Mouse (Mus musculus) left cerebral cortex, adult 18-20 months (tissue): ENCODE measurements around the gene Tead1. TPM values are rescaled to one million over a fixed set of nuclear protein-coding genes. Genes with fewer than 3 reads are reported as not detected.

ENCODE experiments used
- DNase-seq, 2 experiments: peaks; one replicate each; pipeline ENCODE4 v3.0.0; 2021 to 2022; ENCODE audit warnings: low spot score in 2 of 2, mixed read lengths in 1 of 2
- total RNA-seq, 2 experiments: library from RNA; stranded (reverse); gene quantifications; 2 replicates each; pipeline ENCODE4 v1.2.3; 2021

The Tead1 gene
- total RNA-seq, 2 experiments from 2014 or later = 10.7 to 10.8 TPM

DNA sequence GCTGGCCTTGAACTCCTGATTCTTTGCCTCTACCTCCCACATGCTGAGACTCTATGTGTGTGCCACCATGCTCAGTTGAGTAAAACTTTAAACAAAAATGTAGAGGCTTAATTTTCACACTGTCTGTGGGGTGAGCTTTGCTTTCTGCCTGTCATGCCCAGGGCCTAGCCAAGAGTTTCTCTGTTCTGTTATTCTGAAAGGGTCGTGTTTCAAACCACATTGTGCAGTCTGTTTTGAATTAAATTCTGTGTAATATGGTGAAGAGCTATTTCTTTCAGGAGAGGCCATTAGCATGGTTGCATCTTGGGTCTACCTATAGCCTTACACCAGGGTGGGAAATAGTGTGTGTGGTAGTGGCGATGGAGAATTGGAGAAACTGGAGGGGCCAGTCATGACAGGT, 90.7 kb downstream of the Tead1 start:
- no peak for DNase-seq

GRCm38 (mm10) chr7:112771461-112771860, 92.3 kb downstream of the Tead1 start:
- no peak for DNase-seq

GRCm38 (mm10) chr7:112772777-112773176, 93.7 kb downstream of the Tead1 start:
- DNase-seq = no peak

DNA sequence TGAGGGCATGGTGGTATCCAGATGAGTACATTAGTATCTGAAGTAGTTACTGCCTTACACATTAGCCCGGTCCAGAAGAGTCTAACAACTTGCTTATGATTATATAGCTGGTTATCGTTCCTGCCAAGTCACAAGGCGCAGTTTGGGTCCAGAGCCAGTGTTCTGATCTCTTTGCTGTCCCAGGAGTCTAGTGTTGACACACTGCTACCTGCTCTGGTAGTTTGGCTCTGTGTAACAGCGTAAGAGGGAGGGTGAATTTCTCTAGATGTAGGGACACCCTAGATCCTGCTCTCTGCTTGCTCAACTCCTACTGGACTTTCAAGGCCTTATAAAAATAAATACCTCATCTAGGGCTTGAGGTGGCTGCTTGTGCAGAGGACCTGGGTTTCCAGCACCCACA, 94.5 kb downstream of the Tead1 start:
- DNase-seq = no peak

GRCm38 (mm10) chr7:112775816-112776215, 96.7 kb downstream of the Tead1 start:
- no peak for DNase-seq

DNA sequence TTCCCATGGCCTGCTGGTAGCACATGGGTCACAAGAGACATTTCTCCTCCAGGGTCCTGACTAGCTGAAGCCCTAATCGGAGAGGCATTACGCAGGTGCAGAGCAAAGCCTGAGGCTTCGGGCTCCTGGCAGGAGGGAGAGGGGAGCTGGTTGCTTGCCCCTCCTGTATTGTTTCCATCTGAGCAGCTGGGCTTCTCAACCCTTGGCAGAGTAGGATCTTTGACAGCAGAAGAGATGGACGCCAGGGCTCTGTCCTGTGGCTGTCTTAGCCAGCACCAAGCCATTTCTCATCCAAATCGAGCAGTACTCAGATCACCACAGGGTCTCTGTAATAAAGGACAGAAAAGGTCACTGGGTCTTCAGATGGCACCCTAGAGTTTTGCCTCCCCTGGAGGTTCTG, 97.6 kb downstream of the Tead1 start:
- DNase-seq = no peak

DNA sequence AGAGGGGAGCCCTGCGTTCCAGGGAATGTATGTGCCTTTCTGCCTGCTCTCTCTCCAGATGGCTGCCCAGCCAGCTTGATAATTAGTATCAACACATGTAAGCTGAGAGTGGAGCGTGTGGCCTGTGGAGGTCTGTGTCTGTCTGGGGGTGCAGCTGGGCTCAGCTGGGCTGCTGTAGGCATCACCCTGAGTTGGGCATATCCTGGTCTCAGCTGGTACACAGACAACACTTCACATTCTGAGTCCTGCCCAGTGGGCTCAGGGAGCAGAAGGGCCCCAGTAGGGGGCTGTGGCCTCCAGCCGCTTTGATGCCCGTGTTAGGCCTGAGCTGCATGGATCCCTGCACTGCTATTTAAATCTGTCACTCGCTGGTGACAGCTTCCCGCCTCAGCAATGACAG, 100.5 kb downstream of the Tead1 start:
- DNase-seq = no peak

DNA sequence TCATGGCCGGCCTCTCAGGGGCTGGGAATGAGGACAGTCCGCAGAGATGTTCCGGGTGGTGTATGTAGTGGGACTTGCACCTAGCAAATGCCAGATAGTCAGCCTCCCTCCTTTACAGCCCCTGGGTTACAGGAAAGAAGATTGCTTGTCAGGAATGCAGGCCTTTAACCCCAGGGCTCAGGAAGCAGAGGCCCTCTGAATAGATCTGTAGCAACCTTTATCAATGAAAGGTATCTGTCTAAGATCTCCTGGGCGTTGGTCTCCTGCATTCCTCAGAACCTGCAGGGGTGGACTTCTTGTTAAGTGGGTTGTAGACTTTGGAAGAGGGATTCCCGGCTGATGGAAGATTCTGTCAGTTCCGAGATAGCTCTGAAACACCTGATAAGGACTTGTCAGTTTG, 101.8 kb downstream of the Tead1 start:
- DNase-seq = no peak

DNA sequence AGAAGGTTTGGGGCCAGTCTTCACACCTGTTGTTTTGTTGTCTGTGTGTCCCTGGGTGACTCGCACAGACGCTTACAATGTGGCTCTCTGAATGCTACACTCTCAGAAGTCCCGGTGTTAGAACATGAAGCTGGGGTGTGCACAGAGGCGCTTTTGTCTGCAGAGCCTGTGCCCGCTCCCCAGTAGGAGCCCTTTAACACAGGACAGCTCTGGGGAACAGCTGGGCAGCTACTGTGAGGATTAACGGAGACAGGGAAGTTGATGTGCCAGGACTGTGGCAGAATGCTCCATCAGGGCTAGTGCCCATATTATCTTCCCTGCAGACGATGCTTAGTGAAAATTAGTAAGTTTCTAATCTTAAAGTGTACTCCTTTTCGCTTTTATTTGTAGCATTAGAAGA, 102.9 kb downstream of the Tead1 start:
- DNase-seq = no peak

GRCm38 (mm10) chr7:112784278-112784677, 105.2 kb downstream of the Tead1 start:
- DNase-seq = no peak

GRCm38 (mm10) chr7:112785271-112785670, 106.2 kb downstream of the Tead1 start:
- no peak for DNase-seq

- DNase-seq = no peak
Measured at GRCm38 (mm10) chr7:112786556-112787225, 107.6 kb downstream of the Tead1 start.

GRCm38 (mm10) chr7:112787281-112787680, 108.2 kb downstream of the Tead1 start:
- no peak for DNase-seq

DNA sequence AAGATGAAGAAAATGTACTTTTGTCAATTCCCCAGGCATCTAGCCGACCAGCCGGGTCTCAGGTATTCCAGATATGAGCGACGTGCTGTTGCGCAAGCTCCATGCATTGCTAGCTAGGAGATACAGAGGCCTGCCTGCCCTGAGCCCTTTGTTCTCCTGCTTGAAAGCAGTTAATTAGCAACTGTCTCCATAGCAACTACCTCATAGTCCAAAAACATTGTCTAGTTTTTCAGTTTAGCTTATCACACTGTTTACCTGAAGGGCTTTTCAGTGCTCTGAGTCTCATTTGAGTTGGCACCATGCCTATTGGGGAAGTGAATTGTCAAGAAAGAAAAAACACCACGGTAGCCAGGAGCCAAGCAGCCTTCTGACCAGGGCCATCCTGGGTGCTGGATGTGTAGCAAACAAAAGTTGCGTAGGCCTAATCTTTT, 109.2 kb downstream of the Tead1 start:
- DNase-seq = no peak

DNA sequence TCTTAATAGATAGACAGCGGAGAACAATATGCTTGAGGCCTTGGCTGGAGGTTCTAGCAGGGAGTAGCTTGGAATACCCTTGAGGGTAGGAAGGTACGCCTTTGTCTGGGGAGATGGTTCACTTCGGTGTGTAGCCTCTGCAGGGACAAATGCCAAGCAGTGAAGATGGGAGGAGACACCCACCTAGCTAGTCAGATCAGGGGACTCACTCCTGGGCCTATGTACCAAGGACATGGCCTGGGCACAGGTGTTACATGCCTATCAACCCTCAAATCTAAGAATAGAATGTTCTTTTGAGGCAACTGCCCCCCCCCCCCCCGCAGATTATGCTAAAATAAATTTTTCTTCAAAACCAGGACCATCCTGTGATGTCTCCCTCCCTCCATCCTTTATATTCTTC, 110.6 kb downstream of the Tead1 start:
- DNase-seq = no peak

DNA sequence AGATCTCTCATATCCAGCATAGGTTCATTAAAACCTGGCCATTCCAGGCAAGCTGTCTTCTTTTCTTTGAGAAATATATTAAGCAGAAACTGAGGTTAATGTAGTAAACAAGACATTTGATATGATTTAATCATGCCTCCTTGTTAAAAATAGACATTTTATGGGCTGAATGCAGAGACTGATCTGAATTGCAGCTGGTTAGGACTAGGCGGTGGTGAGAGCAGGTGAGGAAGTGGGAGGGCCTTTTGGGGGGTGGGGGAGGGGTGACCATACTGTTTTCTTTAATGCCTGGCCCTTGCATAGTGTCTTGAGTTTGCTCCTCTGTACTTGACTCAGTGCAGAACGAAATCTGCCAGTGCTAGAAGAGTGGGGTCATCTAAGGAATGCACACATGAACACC, 111.2 kb downstream of the Tead1 start:
- no peak for DNase-seq

GRCm38 (mm10) chr7:112792679-112793078, 113.6 kb downstream of the Tead1 start:
- DNase-seq = peak in 1 of 2 experiments; percentile 21

DNA sequence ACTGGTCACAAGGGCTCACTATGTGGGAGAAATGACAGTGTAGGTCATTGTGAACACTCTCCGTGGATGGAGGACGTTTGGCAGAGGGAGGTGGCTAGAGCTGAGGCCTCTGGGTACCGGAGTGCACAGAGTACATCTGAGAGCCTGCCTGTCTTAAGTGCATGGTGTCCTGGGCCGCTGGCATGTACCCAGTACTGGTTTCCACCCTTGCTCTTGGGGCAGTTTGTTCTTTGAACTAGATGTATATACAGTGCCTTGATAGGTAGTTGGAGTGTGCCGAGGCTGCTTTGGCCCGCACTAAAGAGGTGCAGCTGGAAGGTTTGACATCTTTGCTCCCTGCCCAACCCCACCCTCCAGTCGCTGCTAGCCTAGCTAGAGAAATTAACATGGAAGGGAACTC, 114.8 kb downstream of the Tead1 start:
- DNase-seq = no peak

- DNase-seq = no peak
Measured at GRCm38 (mm10) chr7:112794481-112794880, 115.4 kb downstream of the Tead1 start.

DNA sequence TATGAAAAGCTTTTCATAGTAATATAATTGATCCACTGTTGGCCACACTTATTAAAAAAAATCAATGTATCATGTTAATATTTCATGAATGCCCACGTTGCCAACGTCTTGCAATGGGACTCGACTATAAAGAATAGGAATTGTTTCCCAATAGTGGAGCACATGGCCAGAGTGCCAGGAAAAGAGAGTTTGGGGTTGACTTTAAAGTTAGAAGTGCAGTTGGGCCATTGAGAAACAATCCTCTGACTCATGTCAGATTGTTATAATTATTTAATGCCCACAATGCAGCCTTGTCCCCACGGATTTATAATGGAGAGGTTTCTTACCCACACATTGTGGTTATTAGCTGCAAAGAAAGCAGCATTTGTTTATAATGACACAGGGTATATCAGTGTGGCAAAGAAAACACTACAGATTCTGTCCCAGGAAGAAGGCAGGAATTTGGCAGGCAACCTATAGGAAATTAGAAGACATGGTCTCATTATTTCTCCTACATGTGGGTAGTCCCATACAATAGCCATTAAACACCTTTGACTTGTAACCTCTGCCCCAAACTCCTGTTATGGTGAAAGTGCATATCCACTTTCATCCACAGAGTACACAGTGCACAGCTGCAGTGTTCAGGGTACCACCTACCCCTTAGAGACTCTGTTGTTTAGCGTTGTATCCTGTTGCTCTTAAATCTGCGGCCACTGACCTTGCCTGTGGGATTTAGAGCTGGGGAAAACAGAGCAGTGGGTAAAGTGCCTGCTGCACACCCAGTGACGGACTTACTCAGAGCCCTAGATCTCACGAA, 118.6 kb downstream of the Tead1 start:
- DNase-seq = no peak

GRCm38 (mm10) chr7:112801706-112802105, 122.6 kb downstream of the Tead1 start:
- no peak for DNase-seq

DNA sequence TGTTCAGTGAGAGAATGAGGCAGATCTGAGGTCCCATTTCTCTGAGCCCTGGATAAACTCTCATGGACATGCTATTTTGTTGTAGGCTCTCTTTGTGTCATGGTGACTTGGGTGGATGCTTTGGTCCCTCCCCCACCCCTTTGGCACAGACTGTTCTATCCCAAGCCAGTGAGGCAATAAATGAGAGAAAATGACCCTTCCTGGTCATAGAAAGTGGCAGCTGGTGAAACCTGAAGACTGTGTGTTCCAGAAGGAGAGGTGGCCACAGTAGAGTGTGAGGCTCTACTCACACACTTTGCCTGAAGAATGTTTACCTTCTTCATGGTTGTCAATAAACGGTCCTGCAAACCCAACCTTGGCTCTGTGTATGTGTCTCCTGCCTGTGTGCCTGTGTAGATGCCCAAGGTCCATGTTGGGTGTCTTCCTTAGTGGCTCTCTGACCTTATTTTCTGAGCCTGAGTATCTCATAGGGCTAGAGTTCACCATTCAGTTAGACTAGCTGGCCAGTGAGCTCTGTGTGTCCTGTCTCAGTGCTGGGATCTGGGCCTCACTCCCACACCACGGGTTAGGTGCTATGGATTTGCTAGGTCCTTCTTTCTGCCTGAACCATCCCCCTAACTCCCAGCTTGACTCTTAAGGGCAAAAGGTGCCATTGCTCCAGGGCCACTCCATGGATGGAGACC, 127.7 kb downstream of the Tead1 start:
- no peak for DNase-seq
